Mouse (Mus musculus): ENCODE results near the gene Tbl1xr1.

- TF ChIP-seq CTCF (IDR thresholded peaks at IDR 0.05; ENCODE audit: borderline replicate concordance, insufficient read depth, low read length) = no peak
- no peak for TF ChIP-seq POLR2A (IDR thresholded peaks at IDR 0.05; ENCODE audit: low read depth, low read length)
Measured at GRCm38 (mm10) chr3:22115678-22116077, 39.2 kb downstream of the Tbl1xr1 start.
